Mouse (Mus musculus) thymus, adult 18-20 months (tissue): ENCODE data around the gene Spib.

Experiments used
- DNase-seq, 2 experiments: peaks; one replicate each; pipeline ENCODE4 v3.0.0; 2022; ENCODE audit warnings: mixed read lengths in 2 of 2

Spib gene

GRCm38 (mm10) chr7:44484841-44485571 lies 46.9 kb downstream of the Spib start:
- DNase-seq, result peak in 1 of 2 experiments; percentile 51

DNA sequence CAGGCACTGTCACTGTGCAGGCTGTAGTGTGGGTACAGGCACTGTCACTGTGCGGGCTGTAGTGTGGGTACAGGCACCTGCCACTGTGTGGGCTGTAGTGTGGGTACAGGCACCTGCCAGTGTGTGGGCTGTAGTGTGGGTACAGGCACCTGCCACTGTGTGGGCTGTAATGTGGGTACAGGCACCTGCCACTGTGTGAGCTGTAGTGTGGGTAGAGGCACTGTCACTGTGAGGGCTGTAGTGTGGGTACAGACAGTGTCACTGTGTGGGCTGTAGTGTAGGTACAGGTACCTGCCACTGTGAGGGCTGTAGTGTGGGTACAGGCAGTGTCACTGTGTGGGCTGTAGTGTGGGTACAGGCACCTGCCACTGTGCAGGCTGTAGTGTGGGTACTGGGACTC lies 47.8 kb downstream of the Spib start:
- DNase-seq, result no peak

GRCm38 (mm10) chr7:44482836-44483435 lies 48.9 kb downstream of the Spib start:
- no peak for DNase-seq
